Mouse (Mus musculus): ENCODE data around the gene Gm36864. TPM values are rescaled to one million over a fixed set of nuclear protein-coding genes. Genes with fewer than 3 reads are reported as not detected.

Gm36864 gene
- polyA plus RNA-seq, 1 experiment from 2014 or later, result not detected

Other genes starting within 250 kb of the Gm36864 start
- gene Klk1b11, start 240.3 kb upstream of the Gm36864 start, polyA plus RNA-seq (2014; fragmentation: Nextera tagmentation; extraction: Ambion mirVana), result not detected in 2 replicates
- not detected in 2 replicates for gene Klk1b26, start 224.0 kb upstream of the Gm36864 start, polyA plus RNA-seq (2014; fragmentation: Nextera tagmentation; extraction: Ambion mirVana)
- gene Klk1b27, start 183.9 kb upstream of the Gm36864 start, polyA plus RNA-seq (2014; fragmentation: Nextera tagmentation; extraction: Ambion mirVana), result not detected in 2 replicates
- not detected in 2 replicates for gene Klk1b21, start 133.8 kb upstream of the Gm36864 start, polyA plus RNA-seq (2014; fragmentation: Nextera tagmentation; extraction: Ambion mirVana)
- gene Klk1b22, start 123.5 kb upstream of the Gm36864 start, polyA plus RNA-seq (2014; fragmentation: Nextera tagmentation; extraction: Ambion mirVana), result not detected in 2 replicates
- gene Klk1b16, start 99.4 kb upstream of the Gm36864 start, polyA plus RNA-seq (2014; fragmentation: Nextera tagmentation; extraction: Ambion mirVana), result not detected in 2 replicates
- not detected in 2 replicates for gene Klk1b24, start 47.9 kb upstream of the Gm36864 start, polyA plus RNA-seq (2014; fragmentation: Nextera tagmentation; extraction: Ambion mirVana)
- not detected in 2 replicates for gene Klk1b3, start 38.0 kb upstream of the Gm36864 start, polyA plus RNA-seq (2014; fragmentation: Nextera tagmentation; extraction: Ambion mirVana)
- not detected in 2 replicates for gene Klk1b4, start 28.7 kb upstream of the Gm36864 start, polyA plus RNA-seq (2014; fragmentation: Nextera tagmentation; extraction: Ambion mirVana)
- gene Klk1b5, start 20.2 kb upstream of the Gm36864 start, polyA plus RNA-seq (2014; fragmentation: Nextera tagmentation; extraction: Ambion mirVana), result not detected in 2 replicates
- not detected in 2 replicates for gene Klk1, start 10.8 kb upstream of the Gm36864 start, polyA plus RNA-seq (2014; fragmentation: Nextera tagmentation; extraction: Ambion mirVana)
- 0.68 and 1.7 TPM in 2 replicates for gene 1700028J19Rik, start 10.5 kb downstream of the Gm36864 start, polyA plus RNA-seq (2014; fragmentation: Nextera tagmentation; extraction: Ambion mirVana)
- gene 2410002F23Rik, start 10.5 kb downstream of the Gm36864 start, polyA plus RNA-seq (2014; fragmentation: Nextera tagmentation; extraction: Ambion mirVana), result 61.5 and 76.0 TPM in 2 replicates
- not detected in 2 replicates for gene Acp4, start 21.2 kb downstream of the Gm36864 start, polyA plus RNA-seq (2014; fragmentation: Nextera tagmentation; extraction: Ambion mirVana)
- gene Gm15517, start 25.3 kb downstream of the Gm36864 start, polyA plus RNA-seq (2014; fragmentation: Nextera tagmentation; extraction: Ambion mirVana), result not detected in 2 replicates
- gene Clec11a, start 70.7 kb downstream of the Gm36864 start, polyA plus RNA-seq (2014; fragmentation: Nextera tagmentation; extraction: Ambion mirVana), result 0.65 and 0.84 TPM in 2 replicates
- 1.1 and 1.3 TPM in 2 replicates for gene Shank1, start 74.1 kb downstream of the Gm36864 start, polyA plus RNA-seq (2014; fragmentation: Nextera tagmentation; extraction: Ambion mirVana)
- gene Syt3, start 147.9 kb downstream of the Gm36864 start, polyA plus RNA-seq (2014; fragmentation: Nextera tagmentation; extraction: Ambion mirVana), result 0.32 and 0.59 TPM in 2 replicates
- gene 1700008O03Rik, start 149.6 kb downstream of the Gm36864 start, polyA plus RNA-seq (2014; fragmentation: Nextera tagmentation; extraction: Ambion mirVana), result 0.65 and 1.0 TPM in 2 replicates
- gene Lrrc4b, start 192.8 kb downstream of the Gm36864 start, polyA plus RNA-seq (2014; fragmentation: Nextera tagmentation; extraction: Ambion mirVana), result 2.4 and 3.5 TPM in 2 replicates
- 1.3 and 1.5 TPM in 2 replicates for gene Aspdh, start 229.2 kb downstream of the Gm36864 start, polyA plus RNA-seq (2014; fragmentation: Nextera tagmentation; extraction: Ambion mirVana)
- gene Josd2, start 231.8 kb downstream of the Gm36864 start, polyA plus RNA-seq (2014; fragmentation: Nextera tagmentation; extraction: Ambion mirVana), result 169 and 181 TPM in 2 replicates